Mouse (Mus musculus) myocyte (in vitro differentiated cells): ENCODE measurements around the gene Tmc2. TPM values are rescaled to one million over a fixed set of nuclear protein-coding genes. Genes with fewer than 3 reads are reported as not detected.

Experiments
- H3K27me3 ChIP-seq: one replicate; pipeline ENCODE4 v1.6.1; 2011; ENCODE audit not compliant: control insufficient read depth, insufficient read depth, insufficient read length
- H3K36me3 ChIP-seq: one replicate; pipeline ENCODE4 v1.6.1; 2011; ENCODE audit not compliant: control insufficient read depth, insufficient read depth
- H3K4me2 ChIP-seq: one replicate; pipeline ENCODE4 v1.6.1; 2011; ENCODE audit warnings: low read depth, control low read depth
- H3K4me3 ChIP-seq: one replicate; pipeline ENCODE4 v1.5.1; 2011; ENCODE audit warnings: mild to moderate bottlenecking, control low read depth, moderate library complexity
- H3K79me2 ChIP-seq: one replicate; pipeline ENCODE4 v1.6.1; 2011; ENCODE audit not compliant: control insufficient read depth, insufficient read depth
- H3ac ChIP-seq: one replicate; pipeline ENCODE4 v1.6.1; 2011; ENCODE audit not compliant: control insufficient read depth, insufficient read length
- CEBPB ChIP-seq: IDR thresholded peaks from 2 replicates; pipeline ENCODE4 v1.6.1; 2011; ENCODE audit warnings: mild to moderate bottlenecking, moderate library complexity; ENCODE audit not compliant: poor library complexity, insufficient read depth, severe bottlenecking
- E2F4 ChIP-seq: IDR thresholded peaks from one replicate; pipeline ENCODE4 v1.6.1; 2011; ENCODE audit warnings: mild to moderate bottlenecking, control low read depth, moderate library complexity; ENCODE audit not compliant: insufficient read depth
- MAX ChIP-seq: IDR thresholded peaks from one replicate; pipeline ENCODE4 v1.6.1; 2011; ENCODE audit warnings: low read depth, mild to moderate bottlenecking, control low read depth
- MYOD1 ChIP-seq, 3 experiments: IDR thresholded peaks; one replicate each; pipeline ENCODE4 v1.6.1; 2011; ENCODE audit warnings: control low read depth in 2 of 3, low read depth in 2 of 3, mild to moderate bottlenecking in 2 of 3, moderate library complexity in 1 of 3; ENCODE audit not compliant: insufficient read length in 2 of 3, control insufficient read depth in 1 of 3
- MYOG ChIP-seq, 3 experiments: IDR thresholded peaks; one replicate each; pipeline ENCODE4 v1.6.1; 2011; ENCODE audit warnings: control low read depth in 2 of 3, low read depth in 2 of 3, mild to moderate bottlenecking in 2 of 3; ENCODE audit not compliant: insufficient read length in 2 of 3, control insufficient read depth in 1 of 3, insufficient read depth in 1 of 3
- POLR2A ChIP-seq: IDR thresholded peaks from one replicate; pipeline ENCODE4 v1.6.1; 2011; ENCODE audit warnings: low read depth, mild to moderate bottlenecking, control low read depth, moderate library complexity; ENCODE audit not compliant: insufficient read length
- POLR2AphosphoS2 ChIP-seq: IDR thresholded peaks from one replicate; pipeline ENCODE4 v1.6.1; 2011; ENCODE audit warnings: low read depth, control low read depth; ENCODE audit not compliant: insufficient read length
- REST ChIP-seq: IDR thresholded peaks from one replicate; pipeline ENCODE4 v1.6.1; 2011; ENCODE audit warnings: mild to moderate bottlenecking, control low read depth, moderate library complexity; ENCODE audit not compliant: insufficient read depth, insufficient read length
- SRF ChIP-seq: IDR thresholded peaks from one replicate; pipeline ENCODE4 v1.6.1; 2011; ENCODE audit warnings: low read depth; ENCODE audit not compliant: control insufficient read depth, insufficient read length
- TCF12 ChIP-seq: IDR thresholded peaks from one replicate; pipeline ENCODE4 v1.6.1; 2011; ENCODE audit warnings: mild to moderate bottlenecking, control low read depth; ENCODE audit not compliant: poor library complexity, insufficient read depth, severe bottlenecking
- TCF3 ChIP-seq: IDR thresholded peaks from one replicate; pipeline ENCODE4 v1.6.1; 2011; ENCODE audit warnings: low read depth, control low read depth; ENCODE audit not compliant: insufficient read length
- USF1 ChIP-seq: IDR thresholded peaks from one replicate; pipeline ENCODE4 v1.6.1; 2011; ENCODE audit warnings: low read depth, mild to moderate bottlenecking, control low read depth, moderate library complexity
- polyA plus RNA-seq: library from polyadenylated mRNA; unstranded; fragments of >200 nt; fragmentation: generic; extraction: Trizol; gene quantifications from one replicate; pipeline ENCODE4 v1.2.1, GENCODE M21; 2012; ENCODE audit warnings: missing spikeins

Gene Tmc2
- polyA plus RNA-seq = not detected

DNA sequence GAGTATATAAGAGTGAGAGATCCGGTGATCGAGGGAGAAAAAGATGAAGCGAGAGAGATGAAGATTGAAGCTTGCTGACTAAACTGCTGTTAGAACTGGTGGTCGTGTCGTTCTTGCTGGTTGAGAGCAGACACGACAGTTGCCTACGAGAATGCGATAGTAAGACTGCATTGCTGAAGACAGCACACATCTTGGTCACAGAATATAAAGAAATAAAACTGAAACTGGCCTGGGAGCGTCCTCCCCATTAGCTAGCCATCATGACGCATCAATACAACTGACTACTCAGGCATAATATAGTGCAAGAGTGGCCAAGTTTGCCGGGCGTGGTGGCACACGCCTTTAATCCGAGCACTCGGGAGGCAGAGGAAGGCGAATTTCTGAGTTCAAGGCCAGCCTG is at the start of gene Tmc2:
Tmc2 (plus strand) TSS at position 301 of the 400 bp plus-strand sequence.
- Histone ChIP-seq H3K27me3 (no peaks in the 10 kb centered on the region), H3K79me2 (no peaks in the 10 kb centered on the region), H3K4me2 (no peak within 1 kb of the TSS), H3ac (no peak within 1 kb of the TSS), H3K4me3 (no peak within 1 kb of the TSS), H3K36me3 (no peaks in the 10 kb centered on the region)
- TF ChIP-seq USF1 = no peak
- no peak for TF ChIP-seq MAX
- no peak for TF ChIP-seq MYOD1 (IDR thresholded peaks at IDR 0.05; ENCODE audit: control insufficient read depth in 1 of 3, insufficient read length in 2 of 3, low read depth in 2 of 3)
- no peak for TF ChIP-seq POLR2A
- no peak for TF ChIP-seq TCF3
- TF ChIP-seq MYOG (IDR thresholded peaks at IDR 0.05; ENCODE audit: control insufficient read depth in 1 of 3, insufficient read depth in 1 of 3, insufficient read length in 2 of 3, low read depth in 2 of 3) = no peak
- no peak for TF ChIP-seq SRF
- no peak for TF ChIP-seq POLR2AphosphoS2
- no peak for TF ChIP-seq E2F4
- no peak for TF ChIP-seq REST
- TF ChIP-seq TCF12 = no peak
- TF ChIP-seq CEBPB = no peak

GRCm38 (mm10) chr2:130146089-130146668 is 48.8 kb upstream of the Tmc2 start:
- no peak overlapping the region for H3K4me2 ChIP-seq
- H3K4me3 ChIP-seq = no peak overlapping the region
- H3K27me3 ChIP-seq = no peaks in the 10 kb centered on the region
- no peak overlapping the region for H3ac ChIP-seq
- no peak for TF ChIP-seq MYOG (IDR thresholded peaks at IDR 0.05; ENCODE audit: control insufficient read depth in 1 of 3, insufficient read depth in 1 of 3, insufficient read length in 2 of 3, low read depth in 2 of 3)
- no peak for TF ChIP-seq TCF3
- TF ChIP-seq POLR2AphosphoS2 = no peak
- H3K79me2 ChIP-seq = no peaks in the 10 kb centered on the region
- H3K36me3 ChIP-seq = no peaks in the 10 kb centered on the region

GRCm38 (mm10) chr2:130155171-130155570 is 39.8 kb upstream of the Tmc2 start:
- no peak overlapping the region for H3K4me2 ChIP-seq
- no peaks in the 10 kb centered on the region for H3K79me2 ChIP-seq
- no peak for TF ChIP-seq POLR2A
- TF ChIP-seq MAX = no peak
- TF ChIP-seq MYOD1 (IDR thresholded peaks at IDR 0.05; ENCODE audit: control insufficient read depth in 1 of 3, insufficient read length in 2 of 3, low read depth in 2 of 3) = no peak
- no peak overlapping the region for H3K4me3 ChIP-seq
- no peak overlapping the region for H3ac ChIP-seq
- no peaks in the 10 kb centered on the region for H3K36me3 ChIP-seq
- H3K27me3 ChIP-seq = no peaks in the 10 kb centered on the region

DNA sequence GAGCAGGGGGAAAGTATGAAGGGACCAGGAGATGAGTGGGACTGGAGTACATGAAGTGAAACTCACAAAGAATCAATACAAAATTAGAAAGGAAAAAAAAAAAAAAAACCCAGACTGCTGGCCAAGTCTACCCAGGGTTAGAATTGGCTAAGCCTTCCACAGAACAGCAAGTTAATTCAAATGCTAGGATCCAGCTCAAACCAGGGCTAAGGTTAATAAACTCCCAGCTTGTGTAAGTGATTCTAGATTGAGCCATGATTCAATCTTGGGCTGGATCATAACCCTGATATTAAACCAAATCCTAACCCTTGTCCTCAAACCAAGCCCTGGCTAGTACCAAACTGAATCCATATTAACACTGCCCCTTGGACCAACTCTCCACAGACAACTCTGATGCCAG is 39.1 kb upstream of the Tmc2 start:
- Histone ChIP-seq H3K27me3 (no peaks in the 10 kb centered on the region), H3K36me3 (no peaks in the 10 kb centered on the region), H3ac (no peak overlapping the region), H3K4me3 (no peak overlapping the region), H3K79me2 (no peaks in the 10 kb centered on the region), H3K4me2 (no peak overlapping the region)
- no peak for TF ChIP-seq USF1
- no peak for TF ChIP-seq CEBPB
- TF ChIP-seq MAX = no peak
- no peak for TF ChIP-seq MYOG (IDR thresholded peaks at IDR 0.05; ENCODE audit: control insufficient read depth in 1 of 3, insufficient read depth in 1 of 3, insufficient read length in 2 of 3, low read depth in 2 of 3)
- TF ChIP-seq POLR2AphosphoS2 = no peak
- no peak for TF ChIP-seq TCF12
- TF ChIP-seq POLR2A = no peak
- TF ChIP-seq SRF = no peak
- TF ChIP-seq TCF3 = no peak
- TF ChIP-seq E2F4 = no peak

DNA sequence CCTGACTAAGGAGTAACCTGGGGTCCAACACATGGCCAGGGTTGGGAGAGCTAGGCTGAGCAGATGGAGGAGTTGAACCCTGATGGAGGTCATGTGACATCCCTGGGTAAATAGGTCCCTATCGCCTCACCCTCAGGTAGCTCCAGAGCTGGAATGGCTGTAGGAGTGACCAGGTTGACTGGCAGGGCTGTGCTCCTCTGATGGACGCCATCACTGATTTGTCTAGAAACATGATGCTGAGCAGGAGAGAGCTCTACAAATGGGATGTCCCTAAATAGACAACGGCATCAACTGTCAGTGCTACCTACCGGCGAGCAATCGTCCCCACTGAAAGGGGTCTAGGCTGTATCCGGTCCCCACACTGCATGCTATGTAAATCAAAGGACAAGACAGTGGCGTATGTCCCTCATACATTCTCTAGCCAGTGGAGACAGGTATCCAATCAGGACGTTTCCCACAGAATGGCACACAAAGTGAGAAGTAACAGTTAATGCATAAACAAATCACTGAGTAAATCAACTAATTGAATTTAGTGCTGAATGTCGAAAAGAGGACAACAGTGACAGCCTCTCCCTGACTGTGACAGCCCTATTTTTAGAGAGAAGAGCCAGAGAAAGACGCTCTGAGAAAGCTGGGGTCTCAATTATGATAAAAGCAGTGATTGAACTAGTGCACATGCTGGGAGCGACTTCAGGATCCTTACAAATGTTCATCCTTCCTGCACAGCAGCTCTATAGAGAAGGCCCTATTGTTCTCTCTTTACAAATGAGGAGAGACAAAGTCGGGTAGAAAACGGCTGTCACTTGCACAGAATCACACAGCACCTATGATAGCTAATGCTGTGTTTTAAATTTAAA is 37.5 kb upstream of the Tmc2 start:
- TF ChIP-seq SRF (no peak), TCF12 (no peak), CEBPB (no peak), MAX (no peak), REST (no peak), E2F4 (no peak), MYOD1 (IDR thresholded peaks at IDR 0.05; ENCODE audit: control insufficient read depth in 1 of 3, insufficient read length in 2 of 3, low read depth in 2 of 3) (no peak), USF1 (no peak), POLR2A (no peak), MYOG (IDR thresholded peaks at IDR 0.05; ENCODE audit: control insufficient read depth in 1 of 3, insufficient read depth in 1 of 3, insufficient read length in 2 of 3, low read depth in 2 of 3) (no peak), TCF3 (no peak), POLR2AphosphoS2 (no peak)
- H3K36me3 ChIP-seq = no peaks in the 10 kb centered on the region

More for the DNA sequence above, 37.5 kb upstream of the Tmc2 start:
- H3K79me2 ChIP-seq = no peaks in the 10 kb centered on the region
- no peak overlapping the region for H3K4me2 ChIP-seq
- H3K27me3 ChIP-seq = no peaks in the 10 kb centered on the region
- H3ac ChIP-seq = no peak overlapping the region
- H3K4me3 ChIP-seq = no peak overlapping the region
